Mouse (Mus musculus) midbrain, embryonic 15.5 days (tissue): ENCODE results near the gene Ubxn10. TPM values are rescaled to one million over a fixed set of nuclear protein-coding genes. Genes with fewer than 3 reads are reported as not detected.

Experiments used
- ATAC-seq: fragments of 200-750 bp; cut with Nextera tagmentation; replicated peaks from 2 replicates; pipeline ENCODE4 v1.8.0; 2017; ENCODE audit warnings: moderate TSS enrichment
- H3K27ac ChIP-seq: fragments of 300-500 bp; sonication (generic); 2 replicates; pipeline ENCODE4 v1.5.1; 2015; ENCODE audit warnings: mild to moderate bottlenecking, inconsistent platforms
- H3K27me3 ChIP-seq: fragments of 300-500 bp; sonication (generic); replicated peaks from 2 replicates; pipeline ENCODE4 v1.6.1; 2015; ENCODE audit warnings: inconsistent platforms
- H3K36me3 ChIP-seq: fragments of 300-500 bp; sonication (generic); replicated peaks from 2 replicates; pipeline ENCODE4 v1.6.1; 2015; ENCODE audit warnings: inconsistent platforms
- H3K4me1 ChIP-seq: fragments of 300-500 bp; sonication (generic); 2 replicates; pipeline ENCODE4 v1.6.1; 2015; ENCODE audit warnings: inconsistent platforms
- H3K4me2 ChIP-seq: fragments of 300-500 bp; sonication (generic); 2 replicates; pipeline ENCODE4 v1.6.1; 2015; ENCODE audit warnings: inconsistent platforms, mild to moderate bottlenecking, moderate library complexity
- H3K4me3 ChIP-seq: fragments of 300-500 bp; sonication (generic); 2 replicates; pipeline ENCODE4 v1.5.1; 2015; ENCODE audit warnings: mild to moderate bottlenecking, inconsistent platforms
- H3K9ac ChIP-seq: fragments of 300-500 bp; sonication (generic); 2 replicates; pipeline ENCODE4 v1.6.1; 2015; ENCODE audit warnings: mild to moderate bottlenecking, inconsistent platforms
- H3K9me3 ChIP-seq: fragments of 300-500 bp; sonication (generic); 2 replicates; pipeline ENCODE4 v1.6.1; 2016; ENCODE audit warnings: inconsistent platforms
- WGBS: fragments of 180-500 bp; shearing (Covaris S2); methylation state at CpG from one replicate; pipeline ENCODE4 v1.1.7; 2015; ENCODE audit warnings: mixed read lengths; 5-methylcytosine and 5-hydroxymethylcytosine counted together
- polyA plus RNA-seq: library from polyadenylated mRNA; unstranded; fragments of >200 nt; fragmentation: Nextera tagmentation; extraction: Ambion mirVana; gene quantifications from 2 replicates; pipeline ENCODE4 v1.2.1, GENCODE M21; 2015

Ubxn10 gene
- polyA plus RNA-seq, 1 experiment from 2014 or later, result 4.3 TPM

GRCm38 (mm10) chr4:138725751-138726150 is 11.2 kb downstream of the Ubxn10 start:
- H3K9ac ChIP-seq, result no peak overlapping the region
- peaks cover 23% of the 10 kb centered on the region for H3K4me1 ChIP-seq
- H3K36me3 ChIP-seq, result no peaks in the 10 kb centered on the region
- H3K27ac ChIP-seq, result no peak overlapping the region
- 84% methylated on average over 5 of the region's 5 CpGs for WGBS
- 0 out of 2 replicates have a peak overlapping the region, but pooled peaks have one; percentile 59 for H3K4me2 ChIP-seq
- no peak overlapping the region for H3K4me3 ChIP-seq
- H3K27me3 ChIP-seq, result no peaks in the 10 kb centered on the region
- no peak for ATAC-seq
- H3K9me3 ChIP-seq, result no peaks in the 10 kb centered on the region

GRCm38 (mm10) chr4:138725127-138725461 is 11.9 kb downstream of the Ubxn10 start:
- no peaks in the 10 kb centered on the region for H3K36me3 ChIP-seq
- ATAC-seq, result peak; percentile 91
- 1% methylated on average over 13 of the region's 13 CpGs for WGBS
- H3K9me3 ChIP-seq, result no peaks in the 10 kb centered on the region
- no peaks in the 10 kb centered on the region for H3K27me3 ChIP-seq
- peak overlapping the region; percentile 31 for H3K4me3 ChIP-seq
- H3K9ac ChIP-seq, result peak overlapping the region; percentile 24
- H3K27ac ChIP-seq, result peak overlapping the region; percentile 40; the same call in 1 of the 2 replicates
- H3K4me1 ChIP-seq, result peaks cover 23% of the 10 kb centered on the region
- H3K4me2 ChIP-seq, result peak overlapping the region; percentile 59

GRCm38 (mm10) chr4:138724354-138725126 is 12.4 kb downstream of the Ubxn10 start, which contains the start of gene Pla2g2c:
Pla2g2c (plus strand) TSS chr4:138724792.
- 55% methylated on average over 18 of the region's 18 CpGs for WGBS
- Histone ChIP-seq H3K4me1 (peaks cover 23% of the 10 kb centered on the region), H3K4me2 (peak within 1 kb of the TSS; percentile 59), H3K4me3 (peak within 1 kb of the TSS; percentile 31), H3K9ac (peak within 1 kb of the TSS; percentile 24), H3K36me3 (no peaks in the 10 kb centered on the region), H3K27ac (peak within 1 kb of the TSS; percentile 40), H3K9me3 (no peaks in the 10 kb centered on the region), H3K27me3 (no peaks in the 10 kb centered on the region)
- ATAC-seq, result no peak

GRCm38 (mm10) chr4:138723493-138724281 is 13.3 kb downstream of the Ubxn10 start:
- H3K4me3 ChIP-seq, result no peak overlapping the region
- 77% methylated on average over 15 of the region's 15 CpGs for WGBS
- no peak overlapping the region for H3K9ac ChIP-seq
- peaks cover 17% of the 10 kb centered on the region for H3K4me1 ChIP-seq
- H3K36me3 ChIP-seq, result no peaks in the 10 kb centered on the region
- H3K9me3 ChIP-seq, result no peaks in the 10 kb centered on the region
- H3K4me2 ChIP-seq, result peak overlapping the region; percentile 59; the same call in 1 of the 2 replicates
- no peaks in the 10 kb centered on the region for H3K27me3 ChIP-seq
- no peak for ATAC-seq
- no peak overlapping the region for H3K27ac ChIP-seq

GRCm38 (mm10) chr4:138719264-138719596 is 17.7 kb downstream of the Ubxn10 start:
- Histone ChIP-seq H3K27ac (no peak overlapping the region), H3K4me1 (peaks cover 2% of the 10 kb centered on the region), H3K4me3 (no peak overlapping the region), H3K9me3 (no peaks in the 10 kb centered on the region), H3K27me3 (no peaks in the 10 kb centered on the region), H3K36me3 (no peaks in the 10 kb centered on the region), H3K4me2 (no peak overlapping the region), H3K9ac (no peak overlapping the region)
- WGBS, result 77% methylated on average over 5 of the region's 5 CpGs
- ATAC-seq, result no peak

GRCm38 (mm10) chr4:138718586-138719263 is 18.2 kb downstream of the Ubxn10 start:
- Histone ChIP-seq H3K27me3 (no peaks in the 10 kb centered on the region), H3K4me2 (no peak overlapping the region), H3K9ac (no peak overlapping the region), H3K4me3 (no peak overlapping the region), H3K4me1 (no peaks in the 10 kb centered on the region), H3K36me3 (no peaks in the 10 kb centered on the region), H3K27ac (no peak overlapping the region), H3K9me3 (no peaks in the 10 kb centered on the region)
- 81% methylated on average over 5 of the region's 5 CpGs for WGBS
- no peak for ATAC-seq

- H3K4me2 ChIP-seq, result no peak overlapping the region
- WGBS, result 91% methylated on average over 9 of the region's 9 CpGs
- H3K4me1 ChIP-seq, result no peaks in the 10 kb centered on the region
- H3K4me3 ChIP-seq, result no peak overlapping the region
- H3K9ac ChIP-seq, result no peak overlapping the region
- H3K27ac ChIP-seq, result no peak overlapping the region
- H3K36me3 ChIP-seq, result no peaks in the 10 kb centered on the region
- ATAC-seq, result no peak
- no peaks in the 10 kb centered on the region for H3K9me3 ChIP-seq
- H3K27me3 ChIP-seq, result no peaks in the 10 kb centered on the region
Observed at GRCm38 (mm10) chr4:138716697-138717096, 20.3 kb downstream of the Ubxn10 start.

- Histone ChIP-seq H3K4me3 (no peak overlapping the region), H3K4me1 (peaks cover 8% of the 10 kb centered on the region; the same call in 1 of the 2 replicates), H3K9me3 (no peaks in the 10 kb centered on the region), H3K36me3 (no peaks in the 10 kb centered on the region), H3K27ac (no peak overlapping the region), H3K4me2 (no peak overlapping the region), H3K9ac (no peak overlapping the region), H3K27me3 (no peaks in the 10 kb centered on the region)
- no peak for ATAC-seq
- 64% methylated on average over 1 of the region's 1 CpGs for WGBS
Observed at GRCm38 (mm10) chr4:138714186-138714585, 22.8 kb downstream of the Ubxn10 start.

- Histone ChIP-seq H3K9ac (no peak overlapping the region), H3K4me2 (no peak overlapping the region), H3K9me3 (no peaks in the 10 kb centered on the region), H3K27me3 (no peaks in the 10 kb centered on the region), H3K27ac (no peak overlapping the region), H3K4me1 (peaks cover 8% of the 10 kb centered on the region; the same call in 1 of the 2 replicates), H3K36me3 (no peaks in the 10 kb centered on the region), H3K4me3 (no peak overlapping the region)
- WGBS, result 85% methylated on average over 8 of the region's 8 CpGs
- ATAC-seq, result no peak
Observed at GRCm38 (mm10) chr4:138712621-138713020, 24.3 kb downstream of the Ubxn10 start.

- Histone ChIP-seq H3K9ac (no peak overlapping the region), H3K4me3 (no peak overlapping the region), H3K4me1 (peaks cover 8% of the 10 kb centered on the region; the same call in 1 of the 2 replicates), H3K36me3 (no peaks in the 10 kb centered on the region), H3K27ac (no peak overlapping the region), H3K4me2 (no peak overlapping the region), H3K9me3 (no peaks in the 10 kb centered on the region), H3K27me3 (no peaks in the 10 kb centered on the region)
- no peak for ATAC-seq
- 91% methylated on average over 11 of the region's 11 CpGs for WGBS
Observed at GRCm38 (mm10) chr4:138712096-138712495, 24.9 kb downstream of the Ubxn10 start.

- Histone ChIP-seq H3K9ac (no peak overlapping the region), H3K4me3 (no peak overlapping the region), H3K4me1 (peaks cover 8% of the 10 kb centered on the region; the same call in 1 of the 2 replicates), H3K27ac (peak overlapping the region; percentile 1; the same call in 1 of the 2 replicates), H3K27me3 (no peaks in the 10 kb centered on the region), H3K36me3 (no peaks in the 10 kb centered on the region), H3K4me2 (no peak overlapping the region), H3K9me3 (no peaks in the 10 kb centered on the region)
- ATAC-seq, result no peak; the same call in 1 of the 2 replicates
- 70% methylated on average over 17 of the region's 17 CpGs for WGBS
Observed at GRCm38 (mm10) chr4:138711051-138711820, 25.7 kb downstream of the Ubxn10 start.
